Mouse (Mus musculus) lung, postnatal 14 days (tissue): Measurements from ENCODE around the gene Reg3g.
"Not testable (repeated sequence)": the region's sequence is repeated elsewhere in the genome, so short reads cannot be mapped to it uniquely, and the experiment has no call there.

Source experiments
- DNase-seq: peaks from one replicate; pipeline ENCODE4 v3.0.0; 2021

Gene Reg3g

GRCm38 (mm10) chr6:78468772-78469171, at the start of gene Reg3g:
TSS of gene Reg3g (minus strand) at chr6:78468872.
- DNase-seq = no peak

- no peak for DNase-seq
Measured at GRCm38 (mm10) chr6:78515777-78516446, 47.2 kb upstream of the Reg3g start.

GRCm38 (mm10) chr6:78512833-78513232, 44.2 kb upstream of the Reg3g start:
- DNase-seq = peak; percentile 19

GRCm38 (mm10) chr6:78510173-78510900, 41.7 kb upstream of the Reg3g start:
- no peak for DNase-seq

- DNase-seq = no peak
Measured at GRCm38 (mm10) chr6:78505745-78506144, 37.1 kb upstream of the Reg3g start.

GRCm38 (mm10) chr6:78494633-78495032, 26.0 kb upstream of the Reg3g start:
- DNase-seq = no peak

GRCm38 (mm10) chr6:78469287-78469686, 615 bp upstream of the Reg3g start:
- DNase-seq = no peak

GRCm38 (mm10) chr6:78463266-78463665, 5.4 kb downstream of the Reg3g start:
- no peak for DNase-seq

- no peak for DNase-seq
Measured at GRCm38 (mm10) chr6:78462360-78462759, 6.3 kb downstream of the Reg3g start.

- DNase-seq = no peak
Measured at GRCm38 (mm10) chr6:78460191-78460825, 8.4 kb downstream of the Reg3g start.

- DNase-seq = no peak
Measured at GRCm38 (mm10) chr6:78452804-78453203, 15.9 kb downstream of the Reg3g start.

- no peak for DNase-seq
Measured at GRCm38 (mm10) chr6:78448409-78448808, 20.3 kb downstream of the Reg3g start.

GRCm38 (mm10) chr6:78447202-78447601, 21.5 kb downstream of the Reg3g start:
- DNase-seq = no peak

- DNase-seq = no peak
Measured at GRCm38 (mm10) chr6:78425497-78425896, 43.2 kb downstream of the Reg3g start.

- not testable (repeated sequence) for DNase-seq
Measured at GRCm38 (mm10) chr6:78422411-78422810, 46.3 kb downstream of the Reg3g start, which contains the start of gene Reg1. TSS of gene Reg1 (plus strand) at chr6:78422711.
